Mouse (Mus musculus): ENCODE measurements around the gene Lsamp. TPM values are rescaled to one million over a fixed set of nuclear protein-coding genes. Genes with fewer than 3 reads are reported as not detected.

Lsamp gene
- total RNA-seq, 4 experiments from 2014 or later = 9.0 to 20.8 (median 14.2) TPM

DNA sequence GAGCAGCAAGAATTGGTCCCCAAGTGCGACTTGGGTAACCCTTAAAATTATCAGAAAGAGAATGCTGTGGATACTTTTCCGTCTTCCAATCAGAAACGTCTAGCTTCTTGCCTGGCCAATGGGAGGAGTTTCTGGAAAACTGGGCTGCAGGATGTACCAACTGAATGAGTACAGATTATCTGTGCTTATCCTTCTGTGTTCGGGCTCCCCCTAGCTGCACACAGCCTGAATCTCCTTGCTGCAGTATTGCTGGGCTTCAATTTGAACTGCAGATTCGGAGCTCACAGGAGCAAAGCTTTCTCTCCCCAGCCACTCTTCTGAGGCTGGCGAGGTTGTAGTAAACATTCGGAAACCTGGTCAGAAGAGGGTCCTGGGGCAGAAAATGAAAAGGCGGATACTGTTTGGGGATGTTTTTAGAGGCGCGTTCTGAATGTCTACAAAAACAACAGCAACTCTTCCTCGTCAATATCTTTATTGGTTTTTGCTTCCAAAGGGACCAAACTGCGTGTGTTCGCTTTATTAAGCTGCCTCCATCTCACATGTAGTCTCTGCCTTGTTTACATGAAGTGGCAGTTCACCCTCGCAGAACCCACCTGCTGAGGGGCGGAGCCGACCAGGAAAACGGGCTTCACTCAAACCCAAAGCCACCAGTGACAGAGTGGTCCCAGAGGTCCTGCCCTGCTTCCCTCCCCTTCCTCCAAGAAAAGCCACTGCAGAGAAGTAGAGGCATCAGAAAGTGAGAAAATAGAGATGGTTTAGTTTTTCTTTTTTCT is 984.1 kb downstream of the Lsamp start:
- DNase-seq = peak; percentile 57

DNA sequence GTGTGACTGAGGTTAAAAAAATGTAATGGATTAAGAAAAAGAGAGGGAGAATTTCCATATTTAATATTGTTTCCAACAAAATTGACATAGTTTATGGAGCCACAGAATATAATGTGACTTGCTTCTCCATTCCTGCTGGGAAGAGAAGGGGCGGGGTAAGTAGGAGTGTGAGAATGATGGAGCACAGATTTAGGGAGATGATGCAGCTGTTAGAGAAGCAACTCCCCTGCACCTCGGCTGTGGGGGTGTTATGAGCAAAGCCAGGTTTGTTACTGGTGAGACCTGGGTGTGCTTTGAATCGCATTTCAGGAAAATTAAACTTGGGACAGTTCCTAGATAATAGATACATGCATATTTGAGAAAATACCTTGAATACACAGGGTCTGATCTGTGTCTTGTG is 987.2 kb downstream of the Lsamp start:
- no peak for DNase-seq

DNA sequence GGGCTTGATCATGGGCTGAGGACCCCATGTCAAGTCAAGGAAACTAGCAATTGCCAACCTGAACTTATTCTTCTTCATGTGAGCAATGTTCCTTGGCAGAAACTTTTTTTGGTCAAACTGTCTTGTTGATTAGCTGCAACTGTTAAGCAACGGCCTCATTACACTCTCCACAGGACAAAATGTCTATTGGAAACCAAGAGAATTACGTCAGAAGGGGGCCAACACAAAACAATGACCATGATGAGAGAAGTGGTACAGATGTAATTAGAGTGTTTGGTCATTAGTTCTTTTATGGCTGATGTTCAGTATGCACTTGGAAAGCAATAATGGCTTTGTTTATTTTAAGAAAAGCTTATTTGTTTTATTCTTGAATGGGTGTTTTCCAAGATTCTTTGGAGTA is 989.9 kb downstream of the Lsamp start:
- no peak for DNase-seq

- no peak for DNase-seq
Measured at GRCm38 (mm10) chr16:40983026-40983425, 998.9 kb downstream of the Lsamp start.

DNA sequence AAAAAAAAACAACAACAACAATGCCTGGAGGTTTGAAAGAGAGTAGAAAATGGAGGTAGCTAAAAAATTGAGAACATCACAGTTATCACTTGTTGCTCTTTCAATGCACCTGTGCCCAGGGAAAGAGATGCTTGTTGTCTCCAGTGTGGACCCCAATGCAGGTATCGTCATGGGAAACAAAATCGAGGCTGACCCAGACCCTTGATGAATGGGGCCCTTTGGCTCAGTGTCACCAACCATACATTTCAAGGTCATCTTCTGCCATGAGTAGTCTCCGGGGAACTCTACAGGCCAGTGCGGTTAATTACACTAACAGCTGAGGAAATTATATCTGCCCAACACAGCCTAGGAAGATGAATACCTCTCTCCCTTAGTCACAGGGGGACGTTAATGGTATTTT is 1023.4 kb downstream of the Lsamp start:
- DNase-seq = no peak

DNA sequence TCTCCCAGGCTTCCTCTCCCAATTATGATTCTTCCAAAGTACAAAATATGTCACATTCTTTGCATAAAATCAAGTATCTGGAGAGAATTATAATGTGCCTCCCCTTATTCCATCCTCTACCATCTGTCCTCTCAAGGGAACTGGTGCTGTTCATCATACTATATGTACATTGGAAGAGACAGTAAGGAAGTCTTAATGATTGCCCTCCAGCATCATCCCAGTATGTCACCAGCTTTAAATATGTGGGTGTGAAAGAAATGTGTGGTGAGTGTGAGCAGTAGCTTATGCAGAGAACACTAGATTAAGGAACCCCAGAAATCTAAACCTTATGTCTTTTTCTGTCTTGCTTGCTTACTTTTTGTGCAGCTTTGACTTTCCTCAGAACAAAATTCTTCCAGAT is 1050.6 kb downstream of the Lsamp start:
- no peak for DNase-seq

- DNase-seq = no peak
Measured at GRCm38 (mm10) chr16:41041686-41042085, 1057.5 kb downstream of the Lsamp start.

DNA sequence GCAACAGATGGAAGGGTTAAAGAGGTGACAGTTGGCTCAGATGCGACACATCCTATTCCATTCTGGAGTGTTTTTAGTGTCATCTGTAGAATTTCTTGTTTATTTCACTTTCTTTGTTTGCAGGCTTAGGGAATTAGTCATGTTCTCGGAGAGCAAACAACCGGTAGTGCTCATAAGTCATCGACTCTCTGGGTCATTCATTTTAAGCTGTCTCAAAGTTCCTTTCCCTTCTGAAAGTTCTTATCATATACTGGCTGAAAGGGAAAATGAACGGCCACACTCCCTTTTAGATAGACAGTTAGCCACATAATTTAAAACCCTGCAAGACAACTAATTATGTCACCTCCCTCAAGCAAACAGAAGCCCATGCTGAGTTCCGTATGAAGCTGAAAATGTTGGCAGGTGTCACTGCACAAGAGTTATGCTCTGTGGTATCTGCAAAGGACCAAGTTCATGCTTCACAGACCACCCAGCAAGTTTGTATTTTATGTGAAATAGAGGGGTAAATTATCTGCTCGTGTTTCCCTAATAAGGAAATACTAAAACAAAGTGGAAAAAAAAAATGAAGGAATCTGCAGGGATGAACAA is 1079.2 kb downstream of the Lsamp start:
- DNase-seq = no peak

- DNase-seq = no peak
Measured at GRCm38 (mm10) chr16:41073470-41073869, 1089.3 kb downstream of the Lsamp start.

DNA sequence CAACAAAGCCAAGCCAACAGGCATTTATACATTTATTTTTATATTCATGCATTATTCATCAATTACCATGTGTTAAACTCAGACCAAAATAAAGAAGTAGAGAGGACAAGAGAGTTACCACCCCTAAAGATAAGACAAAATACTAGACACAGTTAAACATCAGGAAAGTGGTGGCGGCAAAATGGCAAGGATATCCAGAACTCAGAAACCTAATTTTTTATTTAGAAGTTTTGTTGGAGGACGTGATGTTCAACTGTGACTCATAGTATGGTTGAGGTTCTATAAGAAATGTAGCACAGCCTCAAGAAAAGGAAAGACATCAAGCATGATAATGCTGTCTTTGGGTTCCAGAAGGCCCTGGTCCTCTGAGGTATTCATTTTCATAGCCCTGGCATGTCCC is 1104.5 kb downstream of the Lsamp start:
- DNase-seq = no peak

GRCm38 (mm10) chr16:41090092-41090491 is 1105.9 kb downstream of the Lsamp start:
- DNase-seq = no peak

- no peak for DNase-seq
Measured at GRCm38 (mm10) chr16:41091259-41091658, 1107.1 kb downstream of the Lsamp start.

DNA sequence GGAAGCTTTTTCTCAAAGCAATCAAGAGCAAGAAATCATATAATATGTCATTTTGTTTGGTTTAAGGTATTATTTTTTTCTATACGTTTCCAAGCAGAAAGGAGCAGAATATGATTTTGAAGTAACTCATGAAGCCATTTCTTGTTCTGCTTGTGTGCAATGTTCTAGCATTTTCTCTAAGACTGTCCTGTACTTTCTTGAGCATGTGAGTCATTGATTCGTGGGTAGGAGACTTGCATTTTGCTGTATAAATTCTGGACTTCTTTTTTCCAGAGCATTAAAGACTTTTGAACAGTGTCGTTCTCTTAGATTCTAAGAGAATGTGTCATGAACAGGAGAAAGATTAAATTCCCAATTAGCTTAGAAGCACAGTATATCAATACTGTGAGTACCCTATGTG is 1118.6 kb downstream of the Lsamp start:
- DNase-seq = no peak

DNA sequence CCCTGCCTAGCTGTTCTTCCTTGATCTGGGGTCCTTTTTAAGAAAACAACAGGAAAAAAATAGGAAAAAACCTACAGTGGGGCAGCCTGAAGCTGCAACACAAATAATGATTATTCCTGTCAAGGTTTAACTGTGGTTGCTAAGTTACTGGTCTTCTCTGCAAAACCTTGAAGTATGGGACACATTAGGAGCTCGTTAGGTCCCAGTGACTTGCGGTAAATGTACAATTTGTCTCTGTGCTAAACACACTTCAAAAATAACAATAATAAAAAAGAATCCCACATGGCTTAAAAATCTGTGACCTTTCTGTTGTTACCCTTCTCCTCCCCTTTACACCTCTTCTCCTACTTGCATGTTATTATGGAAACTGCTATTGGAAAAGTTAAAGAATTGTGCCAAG is 1140.2 kb downstream of the Lsamp start:
- no peak for DNase-seq

DNA sequence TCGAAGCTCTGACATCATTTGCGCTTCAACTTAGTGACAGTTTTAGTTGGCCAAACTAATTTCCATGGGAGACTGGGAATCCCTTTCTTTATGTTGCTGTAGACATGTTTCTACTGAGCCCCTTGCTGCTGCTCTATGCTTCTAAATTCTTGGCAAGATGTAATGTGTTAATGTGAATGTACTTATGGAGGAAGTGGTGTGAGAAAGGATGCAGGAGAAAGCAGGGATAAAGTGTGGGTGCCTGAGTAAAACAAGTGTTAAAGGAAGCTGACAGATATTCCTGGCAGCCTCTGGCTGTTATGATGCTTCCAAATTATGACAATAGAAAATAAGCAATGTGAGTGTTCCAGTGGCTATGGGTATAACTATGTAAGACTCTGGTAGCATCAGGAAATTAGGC is 1140.9 kb downstream of the Lsamp start:
- no peak for DNase-seq

DNA sequence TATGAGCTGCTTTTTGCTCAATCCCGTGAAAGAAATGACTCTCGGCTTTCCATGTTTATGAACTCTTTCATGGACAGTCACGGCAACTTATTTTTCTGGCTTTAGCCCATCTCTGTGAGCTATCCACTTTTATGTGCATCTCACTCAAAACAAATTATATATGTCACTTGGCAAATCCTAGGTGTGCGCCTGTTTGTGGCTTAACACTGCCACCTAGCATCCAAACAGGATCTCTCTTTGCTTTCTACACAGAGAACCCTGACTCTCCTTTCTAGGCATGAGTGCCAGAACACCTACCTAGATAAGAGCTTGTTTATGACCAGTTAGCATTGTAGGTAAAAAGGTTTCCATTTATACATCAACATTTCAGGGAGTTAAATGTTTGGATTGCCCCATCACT is 1146.9 kb downstream of the Lsamp start:
- DNase-seq = no peak

DNA sequence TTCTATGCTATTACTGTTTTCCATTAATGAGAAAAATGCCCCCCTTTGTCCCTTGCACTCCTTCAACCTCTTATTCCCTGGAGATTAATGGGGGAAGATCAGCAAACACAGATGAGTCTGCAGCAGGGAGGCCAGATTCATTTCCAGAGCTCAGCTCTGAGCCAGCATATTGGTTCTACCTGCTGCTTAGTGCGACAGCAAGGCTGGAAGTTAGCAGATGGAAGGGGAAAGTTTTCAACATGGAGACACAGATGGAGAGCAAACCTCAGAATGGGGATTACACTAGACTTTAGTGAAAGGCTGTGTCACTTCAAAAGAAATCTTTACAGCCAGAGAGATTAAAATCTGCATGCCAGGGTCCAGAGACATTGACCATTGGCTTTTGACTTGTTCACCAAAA is 1188.7 kb downstream of the Lsamp start:
- DNase-seq = no peak

- no peak for DNase-seq
Measured at GRCm38 (mm10) chr16:41179557-41179956, 1195.4 kb downstream of the Lsamp start.

DNA sequence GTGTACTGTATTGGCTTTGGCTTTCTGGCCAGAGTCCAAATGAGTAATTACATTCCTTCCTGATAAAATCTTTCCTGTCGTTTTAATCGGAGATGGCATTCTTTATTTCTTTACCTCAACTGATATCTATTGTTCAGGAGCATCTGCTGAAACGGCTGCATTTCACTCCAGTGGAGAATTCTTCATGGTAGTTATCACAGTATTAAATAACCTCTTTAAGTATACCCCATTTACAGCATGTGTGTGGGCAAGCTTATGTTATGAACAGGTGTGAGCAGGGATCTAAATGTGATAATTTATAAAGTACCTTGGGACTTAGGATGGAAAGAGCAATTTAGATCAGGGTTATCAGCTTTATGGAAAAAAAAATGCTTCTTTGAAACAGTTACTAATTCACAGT is 1196.7 kb downstream of the Lsamp start:
- DNase-seq = no peak

DNA sequence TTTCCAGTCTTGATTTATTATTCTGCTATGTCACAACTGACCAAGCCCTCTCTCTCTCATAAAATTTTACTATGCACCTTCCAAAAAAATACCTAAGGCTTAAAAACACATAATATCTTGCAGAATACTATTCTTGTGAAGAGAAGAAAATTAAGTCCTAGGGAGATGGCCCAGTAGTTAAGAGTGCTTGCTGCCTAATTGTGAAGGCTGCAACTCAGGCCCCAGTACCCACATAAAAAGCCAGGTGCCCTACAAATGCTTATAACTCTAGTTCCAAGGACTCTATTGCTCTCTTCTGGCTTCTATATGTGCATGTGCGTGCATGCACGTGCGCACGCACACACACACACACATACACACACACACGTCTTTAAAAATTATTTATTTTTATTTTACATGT is 1225.9 kb downstream of the Lsamp start:
- DNase-seq = no peak

DNA sequence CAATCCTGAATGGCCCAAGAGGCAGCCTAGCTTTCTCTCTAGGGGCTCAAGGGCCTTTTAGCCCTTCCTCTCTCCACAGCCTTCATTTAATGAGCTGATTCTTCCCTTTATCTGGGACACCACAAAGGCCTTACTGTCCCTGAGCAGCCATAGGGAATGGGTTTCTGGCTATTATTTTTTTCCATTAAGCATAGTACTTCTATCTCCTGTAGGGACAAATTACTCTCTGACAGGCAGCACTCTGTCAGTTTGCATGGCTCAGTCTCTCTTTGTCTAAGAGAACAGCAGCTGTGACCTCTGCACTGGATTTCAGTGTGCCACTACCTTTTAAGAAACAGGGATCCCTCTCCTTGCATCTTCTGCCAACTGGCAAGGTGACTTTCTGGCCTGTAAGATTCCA is 1251.7 kb downstream of the Lsamp start:
- no peak for DNase-seq

- DNase-seq = no peak
Measured at GRCm38 (mm10) chr16:41242841-41243240, 1258.7 kb downstream of the Lsamp start.

GRCm38 (mm10) chr16:41244711-41245110 is 1260.5 kb downstream of the Lsamp start:
- DNase-seq = no peak
